Mouse (Mus musculus): ENCODE data around the gene Apoh. TPM values are rescaled to one million over a fixed set of nuclear protein-coding genes. Genes with fewer than 3 reads are reported as not detected.

The Apoh gene
- polyA plus RNA-seq, 1 experiment: 0.06 TPM

DNA sequence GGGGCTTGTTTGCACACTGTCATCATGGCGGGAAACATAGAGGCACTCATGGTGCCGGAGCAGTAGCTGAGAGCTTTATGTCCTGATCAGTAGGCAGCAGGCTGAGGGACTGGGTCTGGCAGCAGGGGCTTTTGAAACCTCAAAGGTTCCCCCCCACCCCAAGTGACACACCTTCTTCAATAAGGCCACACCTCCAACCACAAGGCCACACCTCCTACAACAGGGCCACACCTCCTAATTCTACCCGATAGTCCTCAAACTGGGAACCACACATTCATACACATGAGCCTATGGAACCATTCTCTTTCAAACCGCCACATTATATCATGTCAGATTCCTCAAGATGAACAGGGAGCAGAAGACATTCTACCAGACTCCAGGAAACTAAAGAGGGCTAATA lies 77.6 kb downstream of the Apoh start:
- no peaks in the 10 kb centered on the region for H3K36me3 ChIP-seq (ENCODE audit: control insufficient read depth, insufficient read depth)
- H3ac ChIP-seq (ENCODE audit: control insufficient read depth, insufficient read length, low read depth): no peak overlapping the region
- H3K4me3 ChIP-seq (ENCODE audit: insufficient read depth, poor library complexity, severe bottlenecking): no peak overlapping the region
- H3K27me3 ChIP-seq (ENCODE audit: control insufficient read depth, insufficient read depth, insufficient read length): no peaks in the 10 kb centered on the region
- H3K79me2 ChIP-seq (ENCODE audit: control insufficient read depth, insufficient read depth): no peaks in the 10 kb centered on the region
- H3K79me3 ChIP-seq (ENCODE audit: low read depth): no peaks in the 10 kb centered on the region
- TF ChIP-seq MAX (IDR thresholded peaks at IDR 0.05) (no peak), MYOG (IDR thresholded peaks at IDR 0.05; ENCODE audit: control insufficient read depth, extremely low read depth, insufficient read length) (no peak), CEBPB (IDR thresholded peaks at IDR 0.05; ENCODE audit: low read depth) (no peak), USF1 (IDR thresholded peaks at IDR 0.05; ENCODE audit: low read depth) (no peak), FOSL1 (IDR thresholded peaks at IDR 0.05; ENCODE audit: insufficient read depth, low read length, poor library complexity, severe bottlenecking) (no peak), MYOD1 (IDR thresholded peaks at IDR 0.05; ENCODE audit: control insufficient read depth, insufficient read length, low read depth) (no peak), CTCF (IDR thresholded peaks at IDR 0.05; ENCODE audit: control insufficient read depth, insufficient read depth, insufficient read length) (no peak)

DNA sequence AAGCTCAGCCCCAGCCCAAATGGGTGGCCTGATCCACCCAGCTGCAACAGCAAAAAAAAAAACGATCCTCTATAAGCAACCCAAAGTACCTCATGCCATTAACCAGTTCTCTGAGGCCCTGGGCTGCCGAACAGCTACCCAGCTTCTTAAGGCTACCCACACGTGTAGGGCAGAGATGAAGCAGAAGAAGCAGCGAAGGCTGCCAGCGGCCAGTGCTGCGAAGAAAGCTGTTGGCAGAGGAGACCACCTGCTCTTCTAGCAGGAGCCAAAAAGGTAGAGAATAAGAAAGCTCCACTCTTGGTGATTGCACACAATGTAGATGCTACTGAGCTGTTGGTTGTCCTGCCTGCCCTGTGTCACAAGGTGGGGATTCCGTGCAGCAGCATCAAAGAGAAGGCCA lies 80.1 kb downstream of the Apoh start:
- H3ac ChIP-seq (ENCODE audit: control insufficient read depth, insufficient read length, low read depth): no peak overlapping the region
- no peaks in the 10 kb centered on the region for H3K27me3 ChIP-seq (ENCODE audit: control insufficient read depth, insufficient read depth, insufficient read length)
- H3K79me2 ChIP-seq (ENCODE audit: control insufficient read depth, insufficient read depth): no peaks in the 10 kb centered on the region
- no peaks in the 10 kb centered on the region for H3K79me3 ChIP-seq (ENCODE audit: low read depth)
- TF ChIP-seq CEBPB (IDR thresholded peaks at IDR 0.05; ENCODE audit: low read depth): no peak
- no peak for TF ChIP-seq MYOD1 (IDR thresholded peaks at IDR 0.05; ENCODE audit: control insufficient read depth, insufficient read length, low read depth)
- TF ChIP-seq FOSL1 (IDR thresholded peaks at IDR 0.05; ENCODE audit: insufficient read depth, low read length, poor library complexity, severe bottlenecking): no peak
- TF ChIP-seq USF1 (IDR thresholded peaks at IDR 0.05; ENCODE audit: low read depth): no peak
- no peak for TF ChIP-seq CTCF (IDR thresholded peaks at IDR 0.05; ENCODE audit: control insufficient read depth, insufficient read depth, insufficient read length)
- TF ChIP-seq MYOG (IDR thresholded peaks at IDR 0.05; ENCODE audit: control insufficient read depth, extremely low read depth, insufficient read length): no peak
- TF ChIP-seq MAX (IDR thresholded peaks at IDR 0.05): no peak
- no peak overlapping the region for H3K4me3 ChIP-seq (ENCODE audit: insufficient read depth, poor library complexity, severe bottlenecking)
- H3K36me3 ChIP-seq (ENCODE audit: control insufficient read depth, insufficient read depth): no peaks in the 10 kb centered on the region

- Histone ChIP-seq H3K79me2 (ENCODE audit: control insufficient read depth, insufficient read depth) (no peaks in the 10 kb centered on the region), H3K36me3 (ENCODE audit: control insufficient read depth, insufficient read depth) (no peaks in the 10 kb centered on the region), H3K27me3 (ENCODE audit: control insufficient read depth, insufficient read depth, insufficient read length) (no peaks in the 10 kb centered on the region), H3ac (ENCODE audit: control insufficient read depth, insufficient read length, low read depth) (no peak overlapping the region), H3K4me3 (ENCODE audit: insufficient read depth, poor library complexity, severe bottlenecking) (no peak overlapping the region), H3K79me3 (ENCODE audit: low read depth) (no peaks in the 10 kb centered on the region)
- TF ChIP-seq MAX (IDR thresholded peaks at IDR 0.05) (no peak), FOSL1 (IDR thresholded peaks at IDR 0.05; ENCODE audit: insufficient read depth, low read length, poor library complexity, severe bottlenecking) (no peak), MYOG (IDR thresholded peaks at IDR 0.05; ENCODE audit: control insufficient read depth, extremely low read depth, insufficient read length) (no peak), MYOD1 (IDR thresholded peaks at IDR 0.05; ENCODE audit: control insufficient read depth, insufficient read length, low read depth) (no peak), CEBPB (IDR thresholded peaks at IDR 0.05; ENCODE audit: low read depth) (no peak), CTCF (IDR thresholded peaks at IDR 0.05; ENCODE audit: control insufficient read depth, insufficient read depth, insufficient read length) (no peak), USF1 (IDR thresholded peaks at IDR 0.05; ENCODE audit: low read depth) (no peak)
Measured at GRCm38 (mm10) chr11:108424111-108424510, 81.0 kb downstream of the Apoh start.

DNA sequence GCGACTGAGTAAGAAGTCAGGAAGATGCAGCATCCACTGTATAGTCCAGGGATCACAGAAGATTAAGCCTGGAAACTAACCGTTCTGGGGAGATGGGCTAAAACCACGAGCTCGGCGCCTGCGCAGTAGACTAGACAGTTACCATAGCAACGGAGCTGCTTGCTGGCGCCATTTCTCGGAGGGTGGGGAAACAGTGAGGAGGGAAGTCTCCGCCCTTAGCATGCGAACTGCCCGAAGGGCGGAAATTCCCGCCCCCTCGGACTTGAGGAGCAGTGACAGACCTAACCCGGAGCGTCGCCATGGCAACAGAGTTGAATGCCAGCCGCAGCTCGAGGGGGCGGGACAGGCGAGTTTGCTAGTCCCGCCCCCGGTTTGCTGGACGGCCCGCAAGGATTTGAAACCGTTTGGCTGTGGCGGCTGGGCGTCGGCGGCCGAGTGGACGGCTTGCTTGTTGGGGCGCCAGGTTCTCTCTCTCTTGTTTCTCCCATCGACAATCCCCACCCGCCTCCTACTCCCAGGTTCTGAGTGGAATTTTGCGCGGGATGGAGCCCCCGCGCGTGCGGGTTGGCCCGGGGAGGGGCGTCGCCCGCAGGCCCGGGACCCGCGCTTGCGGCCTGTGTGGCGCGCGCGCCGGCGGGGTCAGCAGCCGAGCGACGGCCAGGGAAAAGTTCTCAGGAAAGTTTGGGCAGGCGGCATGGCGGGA lies 81.9 kb downstream of the Apoh start, which contains the start of gene Cep112:
Cep112 (plus strand) TSS at position 304 of the 703 bp plus-strand sequence.
- peak within 1 kb of the TSS; percentile 46 for H3K4me3 ChIP-seq (ENCODE audit: insufficient read depth, poor library complexity, severe bottlenecking)
- H3ac ChIP-seq (ENCODE audit: control insufficient read depth, insufficient read length, low read depth): peak within 1 kb of the TSS; percentile 60
- TF ChIP-seq CTCF (IDR thresholded peaks at IDR 0.05; ENCODE audit: control insufficient read depth, insufficient read depth, insufficient read length): no peak
- TF ChIP-seq FOSL1 (IDR thresholded peaks at IDR 0.05; ENCODE audit: insufficient read depth, low read length, poor library complexity, severe bottlenecking): no peak
- no peak for TF ChIP-seq CEBPB (IDR thresholded peaks at IDR 0.05; ENCODE audit: low read depth)
- no peak for TF ChIP-seq USF1 (IDR thresholded peaks at IDR 0.05; ENCODE audit: low read depth)
- no peak for TF ChIP-seq MAX (IDR thresholded peaks at IDR 0.05)
- TF ChIP-seq MYOG (IDR thresholded peaks at IDR 0.05; ENCODE audit: control insufficient read depth, extremely low read depth, insufficient read length): no peak
- no peak for TF ChIP-seq MYOD1 (IDR thresholded peaks at IDR 0.05; ENCODE audit: control insufficient read depth, insufficient read length, low read depth)
- no peaks in the 10 kb centered on the region for H3K79me2 ChIP-seq (ENCODE audit: control insufficient read depth, insufficient read depth)
- no peaks in the 10 kb centered on the region for H3K36me3 ChIP-seq (ENCODE audit: control insufficient read depth, insufficient read depth)
- no peaks in the 10 kb centered on the region for H3K27me3 ChIP-seq (ENCODE audit: control insufficient read depth, insufficient read depth, insufficient read length)
- no peaks in the 10 kb centered on the region for H3K79me3 ChIP-seq (ENCODE audit: low read depth)

GRCm38 (mm10) chr11:108425592-108425921 lies 82.4 kb downstream of the Apoh start:
- no peak for TF ChIP-seq CTCF (IDR thresholded peaks at IDR 0.05; ENCODE audit: control insufficient read depth, insufficient read depth, insufficient read length)
- no peaks in the 10 kb centered on the region for H3K27me3 ChIP-seq (ENCODE audit: control insufficient read depth, insufficient read depth, insufficient read length)
- peak overlapping the region; percentile 46 for H3K4me3 ChIP-seq (ENCODE audit: insufficient read depth, poor library complexity, severe bottlenecking)
- peak overlapping the region; percentile 60 for H3ac ChIP-seq (ENCODE audit: control insufficient read depth, insufficient read length, low read depth)
- no peaks in the 10 kb centered on the region for H3K36me3 ChIP-seq (ENCODE audit: control insufficient read depth, insufficient read depth)
- H3K79me3 ChIP-seq (ENCODE audit: low read depth): no peaks in the 10 kb centered on the region
- H3K79me2 ChIP-seq (ENCODE audit: control insufficient read depth, insufficient read depth): no peaks in the 10 kb centered on the region

DNA sequence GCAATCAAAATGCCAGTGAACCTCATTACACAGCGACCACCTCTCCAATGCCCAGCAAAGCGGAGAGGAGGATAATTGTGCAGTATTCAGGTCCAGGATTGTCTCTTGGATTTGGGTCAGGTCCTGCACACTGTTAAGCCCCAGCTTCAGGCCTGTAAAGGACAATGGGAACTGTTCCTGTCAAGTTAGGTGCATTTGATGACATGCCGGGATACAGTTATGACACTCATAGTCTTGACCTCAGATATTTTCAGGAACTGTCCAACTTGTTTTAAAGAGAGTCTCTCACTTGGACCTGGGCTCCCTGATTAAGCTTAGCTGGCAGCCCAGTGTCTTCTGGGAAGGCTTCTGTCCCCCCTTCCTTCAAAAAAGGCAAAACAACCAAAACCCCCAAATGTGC lies 82.9 kb downstream of the Apoh start:
- Histone ChIP-seq H3ac (ENCODE audit: control insufficient read depth, insufficient read length, low read depth) (no peak overlapping the region), H3K36me3 (ENCODE audit: control insufficient read depth, insufficient read depth) (no peaks in the 10 kb centered on the region), H3K79me3 (ENCODE audit: low read depth) (no peaks in the 10 kb centered on the region), H3K4me3 (ENCODE audit: insufficient read depth, poor library complexity, severe bottlenecking) (no peak overlapping the region), H3K79me2 (ENCODE audit: control insufficient read depth, insufficient read depth) (no peaks in the 10 kb centered on the region), H3K27me3 (ENCODE audit: control insufficient read depth, insufficient read depth, insufficient read length) (no peaks in the 10 kb centered on the region)
- no peak for TF ChIP-seq MYOD1 (IDR thresholded peaks at IDR 0.05; ENCODE audit: control insufficient read depth, insufficient read length, low read depth)
